Mouse (Mus musculus): ENCODE measurements around the gene Eif3k.

The Eif3k gene

DNA sequence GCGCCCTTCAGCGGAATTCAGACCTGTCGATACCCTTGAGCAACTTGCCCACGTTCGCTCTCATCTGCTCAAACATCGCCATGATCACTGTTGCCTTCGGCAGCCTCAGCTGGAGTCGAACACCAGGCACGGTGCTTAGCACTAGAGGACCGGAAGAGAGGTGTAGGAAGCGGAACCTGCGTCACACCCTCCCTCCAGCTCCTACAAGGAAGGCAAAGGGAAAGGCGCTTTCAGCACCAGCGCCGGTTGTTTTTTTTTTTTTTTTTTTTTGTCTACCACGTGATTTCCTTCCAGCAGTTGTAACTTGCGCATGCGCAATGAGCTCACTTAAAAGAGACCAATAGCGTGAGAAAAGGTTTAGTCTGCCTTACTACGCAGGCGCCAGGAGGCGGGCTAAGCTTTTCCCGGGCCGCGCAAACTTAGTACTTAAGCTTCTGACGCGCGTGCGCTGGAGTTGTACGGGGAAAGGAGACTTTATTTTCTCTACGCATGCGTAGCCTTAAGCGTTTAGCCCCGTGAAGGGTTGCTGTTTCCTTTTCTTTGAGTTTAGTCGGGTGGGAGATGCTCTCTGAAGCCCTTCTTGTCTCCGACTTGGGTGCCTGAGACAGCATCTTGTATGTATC is at the start of gene Eif3k, which contains the start of gene Map4k1:
Eif3k (minus strand) TSS at position 214 of the 623 bp plus-strand sequence.
Map4k1 (plus strand) TSS at position 400 of the 623 bp plus-strand sequence.
- DNase-seq (ENCODE audit: low spot score), result peak; percentile 96

DNA sequence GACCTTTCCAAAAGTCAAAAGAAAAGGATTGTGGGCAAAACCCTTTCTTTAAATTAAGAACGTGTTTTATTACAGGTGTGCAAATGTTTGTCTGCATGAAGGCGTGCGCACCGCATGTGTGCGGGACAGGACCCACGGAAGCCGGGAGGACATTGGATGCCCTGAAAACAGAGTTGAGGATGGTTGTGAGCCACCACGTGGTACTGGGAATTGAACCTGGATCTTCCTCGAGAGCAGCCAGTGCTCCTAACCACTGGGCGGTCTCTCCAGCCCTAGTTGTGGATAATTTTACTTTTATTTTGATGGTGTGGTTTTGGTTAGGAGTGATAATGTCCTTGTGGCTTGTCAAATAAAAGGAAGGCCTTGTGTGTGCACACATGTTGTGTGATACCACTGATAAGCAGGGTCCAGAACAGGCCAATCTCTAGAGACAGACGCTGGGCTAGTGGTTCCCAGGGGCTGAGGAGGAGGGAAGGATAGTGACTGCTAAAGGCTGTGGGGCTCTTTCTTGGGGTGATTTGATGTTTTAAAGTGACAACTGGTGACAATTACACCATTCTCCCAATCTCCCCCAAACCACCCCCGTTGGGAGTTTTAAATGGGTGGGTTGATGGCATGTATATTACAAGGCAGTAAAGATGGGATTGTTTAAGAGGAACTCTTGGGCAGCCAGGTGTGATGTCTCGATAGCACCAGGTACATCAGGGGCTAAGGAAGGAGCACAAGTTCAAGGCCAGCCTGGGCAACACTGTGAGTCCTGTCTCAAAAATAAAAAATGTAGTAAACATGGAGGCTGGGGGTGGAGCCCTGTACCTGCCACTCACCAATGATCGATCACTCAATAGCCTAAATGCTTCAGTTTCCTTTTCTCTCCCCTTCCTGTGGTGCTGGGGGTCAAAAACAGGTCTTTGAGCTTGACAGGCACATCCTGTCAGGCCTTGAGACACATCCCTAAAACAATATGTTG is 48.3 kb upstream of the Eif3k start:
- no peak for DNase-seq (ENCODE audit: low spot score)

DNA sequence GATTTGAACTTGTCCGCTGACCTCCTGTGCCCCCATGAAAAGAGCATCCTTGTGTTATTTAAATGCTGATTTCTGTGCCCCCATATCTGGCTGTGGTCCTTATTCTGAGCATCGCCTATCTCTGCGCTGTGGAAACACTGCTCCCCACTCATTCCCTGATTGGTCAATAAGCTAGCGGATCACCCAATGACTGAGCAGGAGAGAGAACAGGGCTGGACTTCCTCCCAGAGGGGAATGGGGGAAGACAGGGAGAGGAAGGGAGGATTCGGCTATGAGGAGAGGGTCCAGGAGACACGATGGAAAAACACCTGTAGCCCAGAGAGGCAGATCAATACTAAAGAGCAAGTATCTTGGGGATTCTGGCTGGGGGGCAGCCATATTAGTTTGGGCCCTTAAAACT is 47.1 kb upstream of the Eif3k start:
- no peak for DNase-seq (ENCODE audit: low spot score)

DNA sequence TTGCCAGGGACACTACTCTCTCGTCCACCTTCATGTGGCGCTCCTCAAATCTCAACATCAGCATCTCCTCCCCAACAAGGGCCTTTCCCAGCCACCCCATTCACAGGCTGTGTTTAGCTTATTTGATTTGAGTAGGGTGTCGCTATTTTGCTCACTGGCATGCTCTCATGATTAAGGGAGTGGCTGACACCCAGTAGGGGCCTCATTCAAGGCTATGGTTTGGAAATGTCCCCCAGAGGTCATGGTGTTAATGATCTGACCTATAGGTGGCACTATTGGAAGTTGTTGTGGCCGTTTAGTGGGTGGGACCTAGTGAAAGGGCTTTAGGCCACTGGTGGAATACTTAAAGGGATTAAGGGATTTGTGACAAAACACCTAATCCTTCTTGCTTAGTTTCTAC is 45.1 kb upstream of the Eif3k start:
- no peak for DNase-seq (ENCODE audit: low spot score)

DNA sequence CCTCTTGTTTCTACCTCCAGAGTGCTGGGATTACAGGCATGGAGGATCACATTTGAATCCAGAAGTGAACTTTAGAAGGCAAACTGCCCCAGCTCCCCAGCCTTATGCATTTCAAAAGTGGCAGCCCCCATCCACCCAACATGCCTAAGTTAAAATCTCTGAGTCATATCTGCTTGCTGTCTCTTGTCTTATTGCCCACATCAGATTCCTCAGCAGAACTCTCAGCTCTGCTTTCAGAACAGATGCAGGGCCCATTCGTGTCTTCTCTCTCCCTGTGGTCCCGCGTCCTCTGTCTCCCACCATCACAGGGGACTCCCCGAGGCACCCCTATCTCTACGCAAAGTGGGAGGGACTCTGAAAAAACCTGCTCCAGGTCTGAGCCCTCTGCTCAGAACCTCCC is 44.5 kb upstream of the Eif3k start:
- DNase-seq (ENCODE audit: low spot score), result no peak

DNA sequence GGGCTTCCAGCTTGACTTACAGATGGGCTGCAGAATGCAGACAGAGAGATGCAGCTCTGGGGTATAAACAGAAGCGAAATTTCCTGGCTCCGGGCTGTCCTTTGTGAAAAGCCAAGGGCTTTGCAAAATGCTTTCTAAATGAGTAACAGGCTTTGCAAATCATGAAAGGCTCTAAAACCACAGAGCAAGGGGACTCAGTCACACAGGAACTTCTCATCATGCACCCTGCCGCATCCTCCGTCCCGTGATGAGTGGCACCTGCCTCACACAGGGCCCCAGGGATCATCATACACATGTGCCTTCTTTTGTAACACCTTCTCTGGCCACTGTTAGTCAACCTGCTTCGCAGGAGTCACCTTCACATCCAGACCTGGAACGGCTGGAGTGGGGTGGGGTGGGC is 43.9 kb upstream of the Eif3k start:
- DNase-seq (ENCODE audit: low spot score), result no peak

DNA sequence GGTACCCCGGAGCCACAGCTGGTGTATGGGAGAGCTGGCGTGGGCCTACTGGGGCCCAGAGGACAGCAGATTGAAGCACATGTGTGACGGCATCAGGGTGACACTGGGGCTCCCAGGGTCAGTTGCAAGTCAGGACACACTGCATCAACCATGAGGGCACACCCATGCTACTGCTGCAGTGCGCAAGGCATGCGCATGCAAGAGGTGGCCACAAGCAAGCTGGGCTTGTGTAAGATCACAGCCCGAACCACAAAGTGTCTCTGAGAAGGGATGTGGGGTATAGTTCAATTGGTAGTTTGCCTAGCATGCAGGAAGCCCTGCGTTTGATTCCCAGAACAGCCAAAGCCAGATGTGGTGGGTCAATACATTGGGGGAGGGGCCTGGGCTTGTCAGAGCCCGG is 41.9 kb upstream of the Eif3k start:
- no peak for DNase-seq (ENCODE audit: low spot score)

DNA sequence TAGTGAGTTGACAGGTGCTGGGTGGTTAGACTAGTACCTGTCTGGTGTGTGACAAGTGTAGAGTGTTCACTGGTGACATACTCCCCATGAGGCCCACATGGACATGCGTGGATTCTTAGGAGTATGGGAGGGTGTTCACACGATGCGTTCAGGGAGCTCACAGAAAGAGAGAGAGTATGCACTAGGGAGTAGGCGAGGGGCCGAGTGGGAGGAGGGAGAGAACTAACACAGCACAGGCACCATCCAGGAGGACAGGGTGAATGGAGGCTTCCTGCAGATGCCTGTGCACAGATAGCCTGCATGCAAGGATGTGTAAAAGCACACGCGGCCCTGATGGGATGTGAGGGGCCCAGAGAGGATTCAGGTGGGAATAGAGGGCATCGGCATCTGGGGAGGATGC is 40.8 kb upstream of the Eif3k start:
- DNase-seq (ENCODE audit: low spot score), result no peak

DNA sequence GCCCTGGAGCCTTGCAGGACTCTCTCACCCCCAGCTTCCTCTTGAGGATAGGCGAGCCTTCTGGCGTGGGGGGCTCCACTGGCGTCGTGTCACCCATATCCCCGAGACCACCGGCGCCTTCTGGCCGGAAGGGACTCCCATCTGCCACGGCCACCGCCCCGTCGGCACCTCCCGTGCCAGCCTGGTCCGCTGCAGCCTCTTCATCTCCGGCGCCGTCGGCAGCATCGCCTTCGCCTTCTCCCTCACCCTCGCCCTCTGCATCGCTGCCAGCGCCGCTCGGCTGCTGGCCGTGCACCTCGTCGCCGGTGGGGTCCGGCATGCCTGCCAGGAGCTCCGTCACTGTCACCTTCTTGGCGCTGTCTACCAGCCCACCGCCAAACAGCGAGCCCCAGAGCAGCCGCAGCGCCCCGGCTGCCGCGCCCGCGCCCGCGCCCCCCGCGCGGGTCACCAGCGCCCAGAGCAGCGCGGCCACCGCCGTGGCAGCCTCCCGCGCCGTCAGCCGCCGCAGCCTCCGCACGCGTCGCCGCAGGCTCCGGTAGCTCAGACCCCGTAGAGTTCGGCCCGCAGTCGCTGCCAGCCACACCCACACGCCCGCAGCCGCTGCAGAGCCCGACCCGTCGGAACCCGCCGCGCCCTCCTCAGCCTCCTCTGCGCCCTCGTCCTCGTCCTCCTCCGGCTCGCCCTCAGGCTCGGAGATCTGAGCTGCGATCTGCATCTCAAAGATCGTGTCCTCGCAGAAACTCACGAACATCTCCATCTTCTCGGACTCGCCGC is 38.0 kb upstream of the Eif3k start:
- no peak for DNase-seq (ENCODE audit: low spot score)

DNA sequence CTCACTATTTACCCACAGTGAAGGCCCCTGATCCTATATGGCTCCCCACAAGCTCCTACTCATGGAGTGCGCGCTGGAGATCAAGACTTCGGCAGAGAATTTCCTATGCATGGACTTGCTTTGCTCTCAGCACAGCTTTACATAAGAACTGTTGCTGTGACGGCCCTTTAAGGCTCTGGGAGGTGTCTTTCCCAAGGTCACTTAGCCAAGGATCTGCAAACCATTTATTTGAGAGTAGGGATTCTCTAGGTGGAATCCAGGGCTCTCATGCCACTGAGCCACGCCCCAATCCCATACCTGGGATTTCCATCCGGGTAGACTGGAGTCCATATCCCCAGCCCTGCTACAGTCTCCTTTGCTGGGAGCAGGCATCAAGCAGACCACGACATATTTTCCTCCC is 35.6 kb upstream of the Eif3k start:
- no peak for DNase-seq (ENCODE audit: low spot score)

DNA sequence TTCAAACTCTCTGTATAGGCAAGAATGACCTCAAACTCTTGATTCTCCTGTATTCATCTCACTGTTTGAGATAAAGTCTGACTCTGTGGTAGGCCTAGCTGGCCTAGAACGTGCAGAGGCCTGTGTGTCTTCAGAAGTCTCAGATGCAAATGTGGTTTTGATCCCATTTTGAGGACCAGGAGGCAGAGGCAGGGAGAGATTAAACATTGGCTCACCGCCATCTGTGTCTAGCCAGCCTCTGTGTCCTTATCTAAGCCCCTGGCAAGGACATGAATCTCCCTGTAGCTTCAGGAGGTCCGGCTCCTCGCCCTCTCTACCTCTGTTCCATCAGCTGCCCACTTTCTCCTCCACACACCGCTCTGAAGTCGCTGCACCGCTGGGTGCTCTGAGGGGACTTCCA is 34.8 kb upstream of the Eif3k start:
- no peak for DNase-seq (ENCODE audit: low spot score)

DNA sequence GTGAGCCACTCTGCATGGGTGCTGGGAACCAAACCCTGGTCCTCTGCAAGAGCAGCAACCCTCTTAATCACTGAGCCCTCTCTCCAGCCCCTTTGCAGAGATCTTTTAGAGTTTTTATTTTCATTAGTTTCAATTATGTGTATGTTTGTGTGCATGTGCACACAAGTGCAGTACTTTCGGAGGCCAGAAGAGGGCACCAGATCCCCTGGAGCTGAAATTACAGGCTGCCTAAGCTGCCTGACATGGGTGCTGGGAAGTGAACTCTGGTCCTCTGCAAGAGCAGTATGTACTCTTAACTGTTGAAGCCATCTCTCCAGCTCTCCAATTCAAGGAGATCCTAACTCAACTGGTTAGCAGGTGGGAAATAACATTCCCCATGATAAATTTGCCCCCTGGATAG is 33.3 kb upstream of the Eif3k start:
- no peak for DNase-seq (ENCODE audit: low spot score)

DNA sequence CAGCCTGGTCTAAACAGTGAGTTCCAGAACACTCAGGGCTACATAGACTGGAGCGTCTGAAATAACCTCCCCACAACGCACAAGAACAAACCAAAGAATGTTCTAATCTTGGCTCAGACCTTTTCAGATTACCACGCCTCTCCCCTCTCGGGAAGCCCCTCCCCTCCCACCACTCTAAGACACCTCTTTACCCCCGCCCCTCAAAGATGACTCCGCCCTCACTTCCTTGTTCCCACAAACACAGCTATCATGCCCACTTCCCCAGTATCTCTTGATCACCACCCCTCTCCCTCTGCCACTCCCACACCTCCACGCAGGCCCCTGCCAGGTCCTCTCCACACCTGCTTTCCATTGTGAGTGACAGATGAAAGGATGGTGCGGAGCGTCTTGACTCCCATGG is 27.1 kb upstream of the Eif3k start:
- no peak for DNase-seq (ENCODE audit: low spot score)

DNA sequence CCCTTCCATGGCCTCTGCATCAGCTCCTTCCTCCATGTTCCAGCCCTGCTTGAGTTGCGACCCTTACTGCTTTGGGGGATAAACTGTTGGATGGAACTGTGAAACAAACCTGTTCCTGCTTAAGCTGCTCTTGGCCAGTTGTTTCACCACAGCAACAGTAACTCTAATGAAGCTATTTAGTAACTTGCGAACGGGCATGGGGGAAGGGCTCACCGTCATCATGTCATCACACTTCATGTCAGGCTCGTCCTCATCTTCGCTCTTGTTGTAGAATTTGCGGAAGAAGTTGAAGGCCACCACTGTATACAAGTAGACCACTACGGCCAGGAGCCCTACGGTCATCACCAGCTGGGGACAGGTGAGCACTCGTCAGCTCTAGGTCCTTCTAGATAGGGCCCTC is 26.5 kb upstream of the Eif3k start:
- DNase-seq (ENCODE audit: low spot score), result no peak

DNA sequence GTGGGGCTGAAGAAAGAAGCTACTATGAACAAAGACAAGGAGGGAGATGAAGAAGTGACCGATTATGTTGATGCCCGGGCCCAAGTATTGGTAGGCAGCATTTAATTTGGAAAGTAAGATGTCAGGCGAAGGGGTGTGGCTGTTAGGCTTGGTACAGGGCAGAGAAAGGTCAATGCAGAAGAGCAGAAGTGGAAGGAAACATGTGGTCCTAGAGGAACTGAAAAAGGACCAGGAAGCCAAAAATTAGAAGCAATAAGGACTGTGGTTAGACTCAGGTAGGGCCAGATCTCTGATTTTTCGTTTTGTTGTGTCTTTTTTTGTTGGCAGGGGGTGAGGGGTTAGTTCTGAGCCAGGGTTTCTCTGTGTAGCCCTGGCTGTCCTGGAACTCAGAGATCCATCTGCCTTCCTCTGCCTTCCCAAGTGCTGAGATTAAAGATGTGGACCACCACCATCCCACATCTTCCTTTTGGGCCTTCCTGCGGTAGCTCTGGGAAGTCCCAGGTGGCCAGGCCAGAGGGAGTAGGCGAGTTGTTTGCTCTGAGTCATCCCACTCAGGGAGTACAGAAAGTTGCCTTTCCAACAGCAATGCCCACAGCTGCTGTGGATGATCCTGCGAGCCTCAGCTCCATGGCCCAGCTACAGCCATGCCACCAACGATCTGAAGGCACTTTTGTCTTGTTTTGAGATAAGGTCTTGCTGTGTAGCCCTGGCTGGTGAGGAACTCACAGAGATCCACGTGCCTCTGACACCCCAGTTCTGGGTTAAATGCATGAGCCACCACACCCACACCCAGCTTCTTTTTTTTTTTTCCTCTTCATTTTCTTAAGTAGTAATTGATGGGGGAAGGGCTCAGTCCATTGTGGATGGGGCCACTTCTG is 25.8 kb upstream of the Eif3k start:
- DNase-seq (ENCODE audit: low spot score), result no peak

DNA sequence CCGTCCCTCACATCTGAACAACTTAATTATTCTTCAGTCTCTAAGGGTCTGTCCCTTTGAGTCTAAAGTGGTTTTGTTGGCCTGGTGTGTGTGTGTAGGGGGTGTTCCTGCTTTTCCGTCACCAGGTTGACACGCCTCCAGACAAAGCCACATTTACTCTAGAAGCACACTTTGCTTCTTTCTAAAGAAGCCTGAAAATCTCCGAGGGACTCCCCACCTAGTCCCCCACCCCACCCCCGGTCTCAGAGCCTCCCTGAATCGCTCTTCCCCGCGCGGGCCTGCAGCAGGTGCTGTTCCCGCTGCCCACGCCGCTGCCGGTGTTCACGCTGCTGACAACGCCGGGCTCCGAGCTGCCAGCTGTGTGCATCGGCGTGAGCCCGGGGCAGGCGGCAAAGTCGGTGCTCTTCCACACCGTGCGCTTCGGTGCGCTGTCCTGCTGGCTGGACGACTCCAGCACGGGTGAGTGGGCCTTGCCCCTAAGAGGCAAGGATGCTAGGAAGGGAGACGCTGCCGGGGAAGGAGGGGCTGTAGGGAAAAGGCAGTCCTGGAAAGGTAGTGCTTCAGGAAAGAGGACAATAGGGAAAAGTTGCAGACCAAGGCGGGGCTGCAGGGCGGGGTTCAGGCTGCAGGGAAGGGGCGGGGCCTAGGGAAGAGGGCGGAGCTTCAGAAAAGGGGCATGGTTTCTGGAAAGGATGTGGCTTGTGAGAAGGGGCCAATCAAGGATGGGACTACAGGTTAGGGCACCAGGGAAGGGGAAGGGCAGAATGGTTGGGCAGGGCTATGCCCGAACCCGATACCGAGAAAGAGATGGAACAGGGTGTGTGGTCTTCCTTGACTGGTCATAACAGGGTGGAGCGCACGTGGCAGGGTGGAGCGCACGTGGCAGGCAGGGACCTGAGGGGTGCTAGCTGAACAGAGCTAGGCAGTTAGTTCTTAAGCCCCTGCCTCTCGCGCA is 19.3 kb upstream of the Eif3k start:
- no peak for DNase-seq (ENCODE audit: low spot score)

DNA sequence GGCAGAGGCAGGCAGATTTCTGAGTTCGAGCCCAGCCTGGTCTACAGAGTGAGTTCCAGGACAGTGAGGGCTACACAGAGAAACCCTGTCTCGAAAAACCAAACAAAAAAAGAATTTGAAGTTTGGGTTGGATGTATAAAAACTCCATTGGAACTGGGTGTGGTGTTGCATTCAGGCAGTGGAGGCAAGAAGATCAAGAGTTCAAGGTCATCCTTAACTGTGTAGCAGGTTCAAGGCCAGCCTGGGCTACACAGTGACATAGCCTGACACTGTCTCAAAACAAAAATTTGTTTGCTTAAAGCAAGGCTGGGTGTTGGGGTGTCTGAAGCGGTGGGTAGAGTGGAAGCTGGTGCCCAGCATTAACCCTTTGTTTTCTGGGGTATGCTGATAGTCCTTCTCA is 11.7 kb upstream of the Eif3k start:
- no peak for DNase-seq (ENCODE audit: low spot score)

DNA sequence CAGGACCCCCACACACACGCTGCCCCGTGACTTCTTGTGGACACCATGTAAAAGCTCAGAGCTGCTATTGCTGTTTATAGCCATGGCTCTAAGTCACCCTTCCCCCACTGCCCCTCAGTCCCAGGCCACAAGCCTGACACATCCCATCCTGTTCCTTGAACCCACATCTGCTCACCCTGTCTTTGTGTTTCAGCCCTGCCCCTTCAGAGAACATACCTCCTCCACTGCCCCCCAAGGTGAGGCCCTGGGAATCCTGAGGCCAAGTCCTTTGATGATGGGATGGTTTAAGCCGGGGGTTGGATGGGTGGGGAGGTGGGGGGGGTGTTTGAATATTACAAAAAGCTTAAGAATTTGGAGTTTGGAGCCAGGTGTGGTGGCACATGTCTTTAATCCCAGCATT is 11.3 kb upstream of the Eif3k start:
- DNase-seq (ENCODE audit: low spot score), result no peak

DNA sequence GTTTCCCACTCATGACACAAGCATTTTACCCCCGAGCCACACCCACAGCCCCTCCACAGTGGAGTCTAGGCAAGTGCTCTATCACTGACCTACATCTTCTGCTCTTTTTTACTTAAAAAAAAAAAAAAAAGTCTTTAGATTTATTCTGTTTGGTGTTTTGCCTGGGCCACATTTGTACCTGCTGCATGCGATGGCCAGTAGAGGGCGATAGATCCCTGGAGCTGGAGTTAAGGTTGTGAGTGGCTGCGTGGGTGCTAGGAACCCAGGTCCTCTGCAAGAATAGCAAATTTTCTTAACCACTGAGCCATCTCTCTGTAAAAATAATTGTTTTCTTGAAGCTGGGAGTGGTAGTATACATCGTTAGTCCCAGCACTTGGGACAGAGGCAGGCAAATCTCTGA is 10.0 kb upstream of the Eif3k start:
- no peak for DNase-seq (ENCODE audit: low spot score)

DNA sequence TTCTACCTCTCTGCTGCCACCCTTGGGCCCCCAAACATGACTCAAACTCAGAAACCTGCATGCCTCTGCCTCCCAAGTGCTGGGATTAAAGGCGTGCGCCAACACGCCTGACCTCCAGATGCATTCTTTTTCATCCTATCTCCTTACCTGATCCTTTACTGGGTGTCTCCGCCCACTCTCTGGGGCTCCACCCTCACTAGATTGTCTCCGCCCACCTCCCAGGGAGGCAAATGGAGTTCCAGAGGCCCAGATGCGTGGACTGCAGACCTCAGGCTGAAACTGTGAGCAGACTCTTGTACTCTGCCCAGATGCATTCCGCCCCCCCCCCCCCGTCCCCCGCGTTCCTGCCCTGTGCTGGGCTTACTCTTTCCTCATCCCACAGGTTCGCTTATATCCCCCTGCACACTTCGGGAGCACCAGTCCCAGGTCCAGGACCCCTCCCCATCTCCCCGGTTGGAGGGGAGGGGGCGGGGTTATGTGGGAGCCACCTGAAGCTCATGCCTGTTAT is 9.2 kb upstream of the Eif3k start:
- no peak for DNase-seq (ENCODE audit: low spot score)

Data from layer of hippocampus, adult 9-10 months (tissue).